Mouse (Mus musculus): ENCODE results near the gene Rhoh. TPM values are rescaled to one million over a fixed set of nuclear protein-coding genes. Genes with fewer than 3 reads are reported as not detected.

Gene Rhoh
- polyA plus RNA-seq, 1 experiment from 2014 or later: 0.74 TPM

DNA sequence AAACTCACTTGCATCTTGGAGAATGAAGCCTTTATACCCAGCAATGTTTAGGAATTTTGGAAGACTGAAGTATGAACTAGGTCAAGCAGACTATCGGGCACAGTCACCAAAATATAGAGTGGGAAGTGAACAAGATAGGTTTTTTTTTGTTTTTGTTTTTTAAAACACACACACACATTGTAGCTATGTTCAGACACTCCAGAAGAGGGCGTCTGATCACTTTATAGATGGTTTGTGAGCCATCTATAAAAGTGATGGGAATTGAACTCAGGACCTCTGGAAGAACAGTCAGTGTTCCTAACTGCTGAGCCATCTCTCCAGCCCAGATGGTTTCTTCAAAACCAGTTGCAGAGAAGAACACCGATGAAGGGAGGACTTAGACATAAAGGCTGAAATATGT lies 27.9 kb upstream of the Rhoh start:
- Histone ChIP-seq H3K27ac (replicated peaks in 1 of 2; ENCODE audit: control insufficient read depth in 1 of 2, insufficient read depth in 1 of 2, low read depth in 2 of 2, low read length in 2 of 2) (no peak overlapping the region), H3K9ac (ENCODE audit: low read length) (no peak overlapping the region), H3K27me3 (ENCODE audit: control insufficient read depth, insufficient read depth, low read length) (no peaks in the 10 kb centered on the region), H3K9me3 (ENCODE audit: control insufficient read depth, low read length) (no peaks in the 10 kb centered on the region), H3K4me3 (ENCODE audit: control insufficient read depth in 1 of 2, insufficient read depth in 1 of 2, low read depth in 1 of 2, low read length in 2 of 2) (no peak overlapping the region), H3K4me1 (ENCODE audit: control insufficient read depth in 2 of 2, insufficient read depth in 2 of 2, low read length in 2 of 2) (peaks cover 0 to 11% of the 10 kb centered on the region in 2 experiments; a peak in 2 of 4 replicates), H3K4me2 (ENCODE audit: low read length) (no peak overlapping the region), H3K36me3 (ENCODE audit: control insufficient read depth, insufficient read depth, low read length) (peaks cover 3% of the 10 kb centered on the region)
- WGBS: 78% methylated on average over 3 of the region's 3 CpGs
- ATAC-seq (ENCODE audit: insufficient number of reproducible peaks, insufficient read depth, low FRiP score, low read depth): no peak

DNA sequence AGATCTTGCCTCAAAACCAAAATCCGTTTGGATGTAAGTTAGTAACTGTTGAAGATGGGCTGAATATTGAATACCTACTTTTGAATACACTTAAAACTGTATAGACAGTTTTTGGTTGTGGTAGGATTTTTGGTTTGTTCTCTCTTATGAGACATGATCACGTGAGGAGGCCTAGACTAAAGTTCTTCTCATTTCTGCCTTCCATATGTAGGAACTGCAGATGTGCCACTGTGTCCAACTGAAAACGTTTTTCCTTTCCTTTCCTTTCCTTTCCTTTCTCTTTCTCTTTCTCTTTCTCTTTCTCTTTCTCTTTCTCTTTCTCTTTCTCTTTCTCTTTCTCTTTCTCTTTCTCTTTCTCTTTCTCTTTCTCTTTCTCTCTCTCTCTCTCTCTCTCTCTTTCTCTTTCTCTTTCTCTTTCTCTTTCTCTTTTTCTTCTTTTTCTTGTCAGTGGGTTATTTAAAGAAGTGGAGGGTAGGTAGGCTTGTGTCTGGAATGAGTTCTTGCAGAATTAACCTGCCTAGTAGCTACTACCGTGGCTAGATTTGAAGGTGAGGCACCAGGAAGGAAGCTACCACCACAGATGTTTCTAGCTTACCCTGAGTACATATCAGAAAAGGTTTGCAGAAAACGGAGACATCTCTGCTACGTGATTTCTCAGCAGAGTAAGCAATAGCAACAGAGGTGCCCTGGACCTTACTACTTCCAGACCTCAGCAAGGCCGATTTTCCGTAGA lies 27.1 kb upstream of the Rhoh start:
- Histone ChIP-seq H3K4me1 (ENCODE audit: control insufficient read depth in 2 of 2, insufficient read depth in 2 of 2, low read length in 2 of 2) (peaks cover 0 to 11% of the 10 kb centered on the region in 2 experiments; a peak in 2 of 4 replicates), H3K27ac (replicated peaks in 1 of 2; ENCODE audit: control insufficient read depth in 1 of 2, insufficient read depth in 1 of 2, low read depth in 2 of 2, low read length in 2 of 2) (no peak overlapping the region), H3K36me3 (ENCODE audit: control insufficient read depth, insufficient read depth, low read length) (no peaks in the 10 kb centered on the region; the same call in 1 of the 2 replicates), H3K9ac (ENCODE audit: low read length) (no peak overlapping the region), H3K9me3 (ENCODE audit: control insufficient read depth, low read length) (no peaks in the 10 kb centered on the region), H3K27me3 (ENCODE audit: control insufficient read depth, insufficient read depth, low read length) (no peaks in the 10 kb centered on the region), H3K4me3 (ENCODE audit: control insufficient read depth in 1 of 2, insufficient read depth in 1 of 2, low read depth in 1 of 2, low read length in 2 of 2) (no peak overlapping the region), H3K4me2 (ENCODE audit: low read length) (no peak overlapping the region)
- WGBS: 88% methylated on average over 8 of the region's 8 CpGs
- ATAC-seq (ENCODE audit: insufficient number of reproducible peaks, insufficient read depth, low FRiP score, low read depth): no peak

DNA sequence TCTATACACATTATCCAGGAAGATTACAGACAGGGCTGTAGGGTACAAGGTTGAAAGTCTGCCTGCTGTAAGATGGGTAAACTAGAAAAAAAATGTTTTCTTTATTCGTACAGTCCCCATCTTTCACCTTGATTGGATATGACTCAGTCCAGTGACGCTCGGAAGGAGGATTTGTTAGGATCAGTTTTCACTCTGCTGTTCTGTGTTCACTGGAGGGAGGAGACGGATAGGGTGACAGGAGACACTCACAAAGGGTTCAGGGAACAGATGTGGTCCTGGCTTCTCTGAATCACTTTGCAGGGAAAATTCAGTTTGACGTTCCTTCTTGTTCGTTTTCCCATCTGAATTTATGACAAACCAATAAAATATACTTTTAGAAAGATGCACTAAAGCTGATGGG lies 23.0 kb upstream of the Rhoh start:
- H3K36me3 ChIP-seq (ENCODE audit: control insufficient read depth, insufficient read depth, low read length): no peaks in the 10 kb centered on the region; the same call in 1 of the 2 replicates
- H3K4me1 ChIP-seq (ENCODE audit: control insufficient read depth in 2 of 2, insufficient read depth in 2 of 2, low read length in 2 of 2): no peaks in the 10 kb centered on the region; a peak in 1 of 4 replicates
- no peak overlapping the region for H3K4me2 ChIP-seq (ENCODE audit: low read length)
- no peak overlapping the region for H3K9ac ChIP-seq (ENCODE audit: low read length)
- H3K27me3 ChIP-seq (ENCODE audit: control insufficient read depth, insufficient read depth, low read length): no peaks in the 10 kb centered on the region
- H3K27ac ChIP-seq (replicated peaks in 1 of 2; ENCODE audit: control insufficient read depth in 1 of 2, insufficient read depth in 1 of 2, low read depth in 2 of 2, low read length in 2 of 2): no peak overlapping the region
- WGBS: 76% methylated on average over 6 of the region's 6 CpGs
- no peak overlapping the region for H3K4me3 ChIP-seq (ENCODE audit: control insufficient read depth in 1 of 2, insufficient read depth in 1 of 2, low read depth in 1 of 2, low read length in 2 of 2)
- H3K9me3 ChIP-seq (ENCODE audit: control insufficient read depth, low read length): no peaks in the 10 kb centered on the region
- ATAC-seq (ENCODE audit: insufficient number of reproducible peaks, insufficient read depth, low FRiP score, low read depth): no peak

DNA sequence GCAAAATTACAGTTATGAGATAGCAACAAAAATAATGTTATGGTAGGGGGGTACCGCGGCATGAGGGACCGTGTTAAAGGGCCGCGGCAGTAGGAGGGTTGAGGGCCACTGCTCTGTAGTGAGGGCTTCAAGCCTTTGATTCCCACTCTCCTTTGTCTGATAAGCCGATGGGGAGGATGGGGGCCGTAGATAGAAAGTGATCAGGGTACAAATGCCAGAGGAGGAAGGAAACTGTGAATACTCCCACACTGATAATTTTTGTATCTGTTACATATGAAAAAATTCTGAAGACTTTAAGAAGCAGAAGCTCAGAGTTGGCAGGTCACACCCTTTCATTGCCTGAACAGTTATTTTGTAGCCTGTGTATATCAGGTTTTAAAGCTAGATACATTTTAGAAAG lies 18.1 kb upstream of the Rhoh start:
- ATAC-seq (ENCODE audit: insufficient number of reproducible peaks, insufficient read depth, low FRiP score, low read depth): no peak
- Histone ChIP-seq H3K4me2 (ENCODE audit: low read length) (no peak overlapping the region), H3K27ac (replicated peaks in 1 of 2; ENCODE audit: control insufficient read depth in 1 of 2, insufficient read depth in 1 of 2, low read depth in 2 of 2, low read length in 2 of 2) (no peak overlapping the region), H3K9ac (ENCODE audit: low read length) (no peak overlapping the region), H3K4me1 (ENCODE audit: control insufficient read depth in 2 of 2, insufficient read depth in 2 of 2, low read length in 2 of 2) (peaks cover 7 to 11% of the 10 kb centered on the region in 2 experiments; a peak in 3 of 4 replicates), H3K4me3 (ENCODE audit: control insufficient read depth in 1 of 2, insufficient read depth in 1 of 2, low read depth in 1 of 2, low read length in 2 of 2) (no peak overlapping the region), H3K36me3 (ENCODE audit: control insufficient read depth, insufficient read depth, low read length) (no peaks in the 10 kb centered on the region), H3K9me3 (ENCODE audit: control insufficient read depth, low read length) (no peaks in the 10 kb centered on the region), H3K27me3 (ENCODE audit: control insufficient read depth, insufficient read depth, low read length) (no peaks in the 10 kb centered on the region)
- WGBS: 77% methylated on average over 7 of the region's 7 CpGs

DNA sequence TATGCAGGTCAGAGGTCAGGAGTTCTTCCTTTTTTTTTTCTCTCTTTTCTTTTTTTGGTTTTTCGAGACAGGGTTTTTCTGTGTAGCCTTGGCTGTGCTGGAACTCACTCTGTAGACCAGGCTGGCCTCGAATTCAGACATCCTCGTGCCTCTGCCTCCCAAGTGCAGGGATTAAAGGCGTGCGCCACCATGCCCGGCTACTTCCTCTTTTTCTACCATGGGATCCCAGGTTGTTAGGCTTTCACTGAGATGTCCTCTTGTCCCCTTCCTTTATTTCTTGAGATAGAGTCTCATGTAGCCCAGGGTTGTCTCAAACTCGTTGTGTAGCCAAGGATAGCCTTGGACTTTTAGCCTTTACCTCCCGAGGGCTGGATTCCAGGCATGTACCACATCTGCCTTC lies 14.5 kb upstream of the Rhoh start:
- peak overlapping the region; percentile 61 to 77 for H3K27ac ChIP-seq (replicated peaks in 1 of 2; ENCODE audit: control insufficient read depth in 1 of 2, insufficient read depth in 1 of 2, low read depth in 2 of 2, low read length in 2 of 2)
- H3K4me2 ChIP-seq (ENCODE audit: low read length): no peak overlapping the region
- no peak overlapping the region for H3K4me3 ChIP-seq (ENCODE audit: control insufficient read depth in 1 of 2, insufficient read depth in 1 of 2, low read depth in 1 of 2, low read length in 2 of 2)
- WGBS: 86% methylated on average over 8 of the region's 8 CpGs
- H3K36me3 ChIP-seq (ENCODE audit: control insufficient read depth, insufficient read depth, low read length): no peaks in the 10 kb centered on the region
- H3K4me1 ChIP-seq (ENCODE audit: control insufficient read depth in 2 of 2, insufficient read depth in 2 of 2, low read length in 2 of 2): peaks cover 7 to 11% of the 10 kb centered on the region in 2 experiments; a peak in 3 of 4 replicates
- ATAC-seq (ENCODE audit: insufficient number of reproducible peaks, insufficient read depth, low FRiP score, low read depth): peak; percentile 25; the same call in 1 of the 2 replicates
- no peaks in the 10 kb centered on the region for H3K27me3 ChIP-seq (ENCODE audit: control insufficient read depth, insufficient read depth, low read length)
- no peak overlapping the region for H3K9ac ChIP-seq (ENCODE audit: low read length)
- no peaks in the 10 kb centered on the region for H3K9me3 ChIP-seq (ENCODE audit: control insufficient read depth, low read length)

DNA sequence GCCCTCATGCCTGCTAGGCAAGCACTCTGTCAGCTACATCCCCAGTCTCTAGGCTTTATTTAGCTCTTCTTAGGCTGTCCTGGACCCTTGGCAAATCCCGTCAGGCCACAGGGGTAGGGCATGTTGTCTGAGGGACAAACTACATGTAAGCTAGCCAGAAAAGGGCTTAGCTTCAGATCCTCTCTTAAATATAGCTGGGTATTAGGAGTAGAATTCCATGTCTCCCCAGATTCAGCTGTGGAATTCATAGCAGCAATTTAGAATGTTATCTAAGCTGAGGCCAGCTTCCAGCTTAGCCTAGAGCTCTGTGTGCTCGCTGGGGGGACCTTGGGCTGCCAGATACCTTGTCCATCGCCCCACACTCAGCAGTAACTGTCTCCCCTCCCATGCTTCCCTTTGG lies 14.1 kb upstream of the Rhoh start:
- Histone ChIP-seq H3K27me3 (ENCODE audit: control insufficient read depth, insufficient read depth, low read length) (no peaks in the 10 kb centered on the region), H3K27ac (replicated peaks in 1 of 2; ENCODE audit: control insufficient read depth in 1 of 2, insufficient read depth in 1 of 2, low read depth in 2 of 2, low read length in 2 of 2) (peak overlapping the region; percentile 61 to 77), H3K4me1 (ENCODE audit: control insufficient read depth in 2 of 2, insufficient read depth in 2 of 2, low read length in 2 of 2) (peaks cover 7 to 11% of the 10 kb centered on the region in 2 experiments; a peak in 3 of 4 replicates), H3K9ac (ENCODE audit: low read length) (no peak overlapping the region), H3K4me3 (ENCODE audit: control insufficient read depth in 1 of 2, insufficient read depth in 1 of 2, low read depth in 1 of 2, low read length in 2 of 2) (no peak overlapping the region), H3K4me2 (ENCODE audit: low read length) (no peak overlapping the region), H3K36me3 (ENCODE audit: control insufficient read depth, insufficient read depth, low read length) (no peaks in the 10 kb centered on the region), H3K9me3 (ENCODE audit: control insufficient read depth, low read length) (no peaks in the 10 kb centered on the region)
- 36% methylated on average over 3 of the region's 3 CpGs for WGBS
- ATAC-seq (ENCODE audit: insufficient number of reproducible peaks, insufficient read depth, low FRiP score, low read depth): peak; percentile 47

DNA sequence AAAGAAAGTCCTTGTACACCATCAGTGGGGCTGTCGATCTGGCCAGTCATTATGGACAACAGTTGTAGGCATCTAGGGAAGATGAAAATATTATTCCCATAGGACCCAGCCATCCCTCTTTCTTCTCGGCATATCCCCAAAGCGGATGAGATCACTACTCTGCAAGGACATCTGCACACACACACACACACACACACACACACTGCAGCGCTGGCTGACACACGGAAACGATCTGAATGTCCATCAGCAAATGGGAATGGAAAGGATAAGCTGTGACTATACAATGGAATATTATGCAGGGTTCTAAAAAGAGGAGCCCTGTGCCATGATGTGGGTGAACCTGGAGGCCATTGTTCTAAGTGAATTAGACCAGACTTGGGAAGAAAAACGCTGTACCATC lies 13.4 kb upstream of the Rhoh start:
- Histone ChIP-seq H3K27ac (replicated peaks in 1 of 2; ENCODE audit: control insufficient read depth in 1 of 2, insufficient read depth in 1 of 2, low read depth in 2 of 2, low read length in 2 of 2) (peak overlapping the region in 1 of 2 experiments; percentile 77; a peak in 1 of 4 replicates), H3K4me1 (ENCODE audit: control insufficient read depth in 2 of 2, insufficient read depth in 2 of 2, low read length in 2 of 2) (peaks cover 7 to 11% of the 10 kb centered on the region in 2 experiments; a peak in 3 of 4 replicates), H3K4me2 (ENCODE audit: low read length) (no peak overlapping the region), H3K9me3 (ENCODE audit: control insufficient read depth, low read length) (no peaks in the 10 kb centered on the region), H3K36me3 (ENCODE audit: control insufficient read depth, insufficient read depth, low read length) (no peaks in the 10 kb centered on the region), H3K9ac (ENCODE audit: low read length) (no peak overlapping the region), H3K4me3 (ENCODE audit: control insufficient read depth in 1 of 2, insufficient read depth in 1 of 2, low read depth in 1 of 2, low read length in 2 of 2) (no peak overlapping the region), H3K27me3 (ENCODE audit: control insufficient read depth, insufficient read depth, low read length) (no peaks in the 10 kb centered on the region)
- ATAC-seq (ENCODE audit: insufficient number of reproducible peaks, insufficient read depth, low FRiP score, low read depth): no peak
- 78% methylated on average over 7 of the region's 7 CpGs for WGBS

All from heart, embryonic 14.5 days (tissue).